Mouse (Mus musculus): ENCODE results near the gene Nrip2. TPM values are rescaled to one million over a fixed set of nuclear protein-coding genes. Genes with fewer than 3 reads are reported as not detected.

The Nrip2 gene
- polyA plus RNA-seq, 1 experiment: 59.6 TPM

DNA sequence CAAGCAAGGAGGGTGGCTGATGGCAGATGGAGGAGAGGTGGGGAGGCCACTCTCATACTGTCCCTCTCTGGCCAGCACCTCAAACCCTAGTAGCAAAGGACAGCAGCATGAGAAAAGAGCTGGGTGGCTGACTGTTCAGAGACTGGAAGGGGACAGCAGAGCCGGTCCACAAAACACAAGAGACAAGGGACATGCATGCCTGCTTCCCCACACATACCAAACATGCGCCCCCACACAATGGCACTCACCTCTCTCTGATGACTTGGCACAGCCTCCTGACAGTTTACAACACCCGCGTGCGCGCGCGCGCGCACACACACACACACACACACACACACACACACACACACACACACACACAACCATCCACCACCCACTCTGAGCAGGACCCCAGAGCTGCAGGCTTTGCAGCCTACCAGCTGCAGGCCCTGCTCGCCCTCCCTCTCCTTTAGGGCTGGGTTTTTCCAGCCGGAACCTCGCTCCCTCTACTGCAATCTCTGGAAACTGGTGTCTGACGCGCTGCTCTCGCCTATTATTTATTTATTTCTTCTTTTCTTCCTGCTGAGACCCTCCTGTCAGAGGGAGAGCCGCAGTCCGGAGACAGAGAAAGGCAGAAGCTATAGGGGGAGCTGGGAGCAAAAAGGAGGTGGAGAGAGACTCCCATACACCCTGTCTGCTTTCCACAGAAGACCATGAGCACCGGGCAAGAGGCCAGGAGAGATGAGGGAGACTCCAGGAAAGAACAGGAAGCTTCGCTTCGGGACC is 507 bp downstream of the Nrip2 start:
- H3K4me1 ChIP-seq (ENCODE audit: control insufficient read depth, insufficient read depth, low read length): peaks cover 6% of the 10 kb centered on the region
- 12% methylated on average over 21 of the region's 21 CpGs for WGBS
- peak overlapping the region; percentile 63 for H3K4me3 ChIP-seq (replicated peaks; ENCODE audit: insufficient read depth, low read depth, low read length)
- H3K27me3 ChIP-seq (ENCODE audit: control insufficient read depth, insufficient read depth, low read length): no peaks in the 10 kb centered on the region
- TF ChIP-seq POLR2A (IDR thresholded peaks at IDR 0.05; ENCODE audit: borderline replicate concordance, insufficient read depth, low read length) (0 out of 2 replicates have a peak, but pooled peaks have one; percentile 16), CTCF (IDR thresholded peaks at IDR 0.05; ENCODE audit: borderline replicate concordance, insufficient read depth, low read depth, low read length) (no peak)
- peak overlapping the region; percentile 63 for H3K27ac ChIP-seq (ENCODE audit: insufficient read depth, low read length)
- peak; percentile 72 to 80 for DNase-seq

DNA sequence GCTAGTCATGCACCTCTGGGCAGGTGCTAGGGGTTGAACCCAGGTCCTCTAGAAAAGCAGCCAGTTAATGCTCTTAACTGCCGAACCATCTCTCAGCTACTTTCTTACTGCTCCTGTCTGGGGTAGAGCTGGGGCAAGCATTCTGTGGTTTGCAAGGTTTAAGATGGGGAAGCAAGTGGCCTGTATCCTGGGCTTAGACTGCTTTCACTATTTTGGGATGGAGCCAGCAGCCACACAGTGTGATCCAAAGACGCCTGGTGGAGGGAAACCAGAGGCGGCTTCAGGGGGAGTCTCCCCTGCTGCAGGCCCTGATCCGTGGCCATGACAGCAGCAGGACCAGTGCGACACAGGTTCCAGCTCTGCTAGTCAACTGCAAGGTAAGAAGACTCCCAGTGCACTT is 5.6 kb downstream of the Nrip2 start:
- WGBS: 28% methylated on average over 5 of the region's 5 CpGs
- DNase-seq: no peak
- Histone ChIP-seq H3K27me3 (ENCODE audit: control insufficient read depth, insufficient read depth, low read length) (no peaks in the 10 kb centered on the region), H3K4me1 (ENCODE audit: control insufficient read depth, insufficient read depth, low read length) (peaks cover 3% of the 10 kb centered on the region), H3K4me3 (replicated peaks; ENCODE audit: insufficient read depth, low read depth, low read length) (no peak overlapping the region), H3K27ac (ENCODE audit: insufficient read depth, low read length) (no peak overlapping the region)
- no peak for TF ChIP-seq CTCF (IDR thresholded peaks at IDR 0.05; ENCODE audit: borderline replicate concordance, insufficient read depth, low read depth, low read length)
- TF ChIP-seq POLR2A (IDR thresholded peaks at IDR 0.05; ENCODE audit: borderline replicate concordance, insufficient read depth, low read length): no peak

DNA sequence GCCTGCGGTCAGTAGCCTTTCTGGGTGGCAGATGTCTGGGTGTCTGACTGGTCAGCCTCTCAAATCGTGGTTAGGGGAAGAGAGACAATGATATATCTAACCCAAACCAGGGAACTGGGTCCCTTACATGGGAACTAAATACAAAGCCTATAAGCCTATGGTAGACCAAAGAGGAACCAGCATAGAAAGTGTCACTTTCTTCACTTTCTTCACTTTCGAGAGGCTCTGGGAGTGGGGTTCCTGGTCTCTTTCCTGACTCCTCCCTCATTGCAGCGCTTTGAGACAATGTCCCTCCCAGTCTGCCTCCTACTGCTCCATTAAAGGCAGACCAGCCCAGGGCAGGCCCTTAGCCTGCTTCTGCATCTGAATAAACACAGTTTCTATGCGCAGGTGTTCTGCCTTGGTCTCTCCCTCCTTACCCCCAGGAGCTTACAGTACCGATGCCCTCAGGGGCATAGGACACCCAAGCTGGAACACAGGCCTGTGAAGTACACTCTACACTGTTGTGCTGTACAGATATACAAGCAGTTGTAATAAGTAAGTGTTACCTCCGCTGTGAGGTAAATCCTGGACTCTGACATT is 9.5 kb downstream of the Nrip2 start:
- Histone ChIP-seq H3K27me3 (ENCODE audit: control insufficient read depth, insufficient read depth, low read length) (no peaks in the 10 kb centered on the region), H3K4me3 (replicated peaks; ENCODE audit: insufficient read depth, low read depth, low read length) (no peak overlapping the region), H3K27ac (ENCODE audit: insufficient read depth, low read length) (no peak overlapping the region), H3K4me1 (ENCODE audit: control insufficient read depth, insufficient read depth, low read length) (peaks cover 3% of the 10 kb centered on the region)
- 87% methylated on average over 7 of the region's 7 CpGs for WGBS
- no peak for DNase-seq
- TF ChIP-seq POLR2A (IDR thresholded peaks at IDR 0.05; ENCODE audit: borderline replicate concordance, insufficient read depth, low read length) (no peak), CTCF (IDR thresholded peaks at IDR 0.05; ENCODE audit: borderline replicate concordance, insufficient read depth, low read depth, low read length) (no peak)

DNA sequence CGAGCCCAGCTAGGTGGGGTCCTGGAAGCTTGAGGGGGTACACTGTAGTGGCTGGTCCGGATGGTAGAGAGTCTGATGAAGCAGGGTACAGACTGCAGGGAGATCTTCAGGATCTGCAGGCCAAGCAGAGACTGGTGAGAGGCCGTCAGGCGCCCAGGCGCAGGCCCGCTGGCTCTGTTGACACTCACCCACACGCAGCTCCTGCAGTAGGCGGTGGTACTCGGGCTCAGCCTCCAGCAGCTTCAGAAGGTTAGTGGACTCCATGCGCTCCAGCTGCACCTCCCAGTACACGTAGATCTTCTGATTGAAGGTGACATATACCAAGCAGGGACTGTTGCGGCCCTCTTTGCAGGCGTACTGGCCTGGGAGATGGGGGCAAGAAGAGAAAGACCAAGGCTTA is 11.2 kb downstream of the Nrip2 start:
- H3K4me3 ChIP-seq (replicated peaks; ENCODE audit: insufficient read depth, low read depth, low read length): no peak overlapping the region
- no peaks in the 10 kb centered on the region for H3K4me1 ChIP-seq (ENCODE audit: control insufficient read depth, insufficient read depth, low read length)
- H3K27me3 ChIP-seq (ENCODE audit: control insufficient read depth, insufficient read depth, low read length): no peaks in the 10 kb centered on the region
- 95% methylated on average over 13 of the region's 13 CpGs for WGBS
- H3K27ac ChIP-seq (ENCODE audit: insufficient read depth, low read length): no peak overlapping the region
- DNase-seq: peak in 1 of 2 experiments; percentile 16
- TF ChIP-seq POLR2A (IDR thresholded peaks at IDR 0.05; ENCODE audit: borderline replicate concordance, insufficient read depth, low read length): no peak
- TF ChIP-seq CTCF (IDR thresholded peaks at IDR 0.05; ENCODE audit: borderline replicate concordance, insufficient read depth, low read depth, low read length): no peak

DNA sequence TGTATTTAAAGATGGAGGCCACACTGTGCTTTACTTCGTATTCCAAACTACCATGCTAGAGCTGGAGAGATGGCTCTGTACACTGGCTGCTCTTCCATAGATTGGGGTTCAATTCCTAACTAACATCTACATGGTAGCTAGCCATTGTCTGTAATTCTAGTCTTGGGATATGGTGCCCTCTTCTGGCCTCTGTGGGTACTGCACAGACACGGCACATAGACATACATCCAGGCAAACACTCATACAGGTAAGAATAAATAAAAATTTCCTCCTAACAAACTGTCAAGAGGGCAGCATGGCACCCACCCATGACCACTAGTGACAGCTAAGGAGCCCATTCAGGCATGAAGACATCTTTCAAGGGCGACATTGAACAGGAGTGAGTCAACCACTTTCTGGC is 12.0 kb downstream of the Nrip2 start:
- H3K27ac ChIP-seq (ENCODE audit: insufficient read depth, low read length): no peak overlapping the region
- no peaks in the 10 kb centered on the region for H3K4me1 ChIP-seq (ENCODE audit: control insufficient read depth, insufficient read depth, low read length)
- WGBS: 11% methylated on average over 3 of the region's 3 CpGs
- H3K4me3 ChIP-seq (replicated peaks; ENCODE audit: insufficient read depth, low read depth, low read length): no peak overlapping the region
- peak; percentile 70 to 83 for DNase-seq
- no peaks in the 10 kb centered on the region for H3K27me3 ChIP-seq (ENCODE audit: control insufficient read depth, insufficient read depth, low read length)
- TF ChIP-seq POLR2A (IDR thresholded peaks at IDR 0.05; ENCODE audit: borderline replicate concordance, insufficient read depth, low read length): no peak
- TF ChIP-seq CTCF (IDR thresholded peaks at IDR 0.05; ENCODE audit: borderline replicate concordance, insufficient read depth, low read depth, low read length): peak; percentile 89

DNA sequence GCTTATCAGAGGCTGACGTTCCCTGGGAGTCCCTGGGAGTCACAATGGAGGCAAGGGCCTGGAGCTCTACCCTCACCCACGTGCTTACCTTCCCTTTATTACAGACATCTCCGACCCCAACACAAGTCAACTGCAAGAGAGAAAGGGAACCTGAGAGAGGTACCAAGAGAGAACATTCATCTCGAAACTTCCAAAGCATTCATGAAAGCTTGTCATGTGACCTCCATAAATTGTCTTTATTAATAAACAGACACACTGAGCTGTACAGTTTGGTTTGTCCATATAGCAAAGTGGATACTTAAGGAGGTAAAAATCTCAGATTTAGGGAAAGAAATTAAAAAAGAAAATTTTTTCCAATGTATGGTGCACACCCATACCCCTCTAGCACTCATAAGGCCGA is 17.1 kb downstream of the Nrip2 start:
- Histone ChIP-seq H3K27me3 (ENCODE audit: control insufficient read depth, insufficient read depth, low read length) (no peaks in the 10 kb centered on the region), H3K27ac (ENCODE audit: insufficient read depth, low read length) (no peak overlapping the region), H3K4me3 (replicated peaks; ENCODE audit: insufficient read depth, low read depth, low read length) (no peak overlapping the region), H3K4me1 (ENCODE audit: control insufficient read depth, insufficient read depth, low read length) (peaks cover 4% of the 10 kb centered on the region)
- WGBS: 85% methylated on average over 5 of the region's 5 CpGs
- no peak for DNase-seq
- TF ChIP-seq CTCF (IDR thresholded peaks at IDR 0.05; ENCODE audit: borderline replicate concordance, insufficient read depth, low read depth, low read length) (no peak), POLR2A (IDR thresholded peaks at IDR 0.05; ENCODE audit: borderline replicate concordance, insufficient read depth, low read length) (no peak)

DNA sequence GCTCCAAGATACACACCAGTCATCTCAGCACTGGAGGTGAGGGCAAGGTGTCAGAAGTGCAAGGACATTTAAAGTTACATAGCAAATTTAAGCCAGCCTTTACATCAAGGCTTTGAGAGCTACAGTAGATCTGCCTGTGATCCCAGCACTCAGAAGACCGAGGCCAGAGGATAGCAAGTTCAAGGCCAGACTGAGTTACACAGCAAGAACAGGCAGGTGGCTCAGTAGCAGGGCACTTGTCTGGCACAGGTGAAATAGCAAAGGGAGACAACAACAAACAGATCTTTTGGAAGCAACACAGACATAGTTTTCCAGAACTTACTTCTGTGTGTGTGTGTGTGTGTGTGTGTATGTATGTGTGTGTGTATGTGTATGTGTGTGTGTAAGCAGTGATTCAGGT is 19.0 kb downstream of the Nrip2 start:
- Histone ChIP-seq H3K4me1 (ENCODE audit: control insufficient read depth, insufficient read depth, low read length) (peaks cover 4% of the 10 kb centered on the region), H3K27ac (ENCODE audit: insufficient read depth, low read length) (no peak overlapping the region), H3K4me3 (replicated peaks; ENCODE audit: insufficient read depth, low read depth, low read length) (no peak overlapping the region), H3K27me3 (ENCODE audit: control insufficient read depth, insufficient read depth, low read length) (no peaks in the 10 kb centered on the region)
- 61% methylated on average over 1 of the region's 1 CpGs for WGBS
- TF ChIP-seq CTCF (IDR thresholded peaks at IDR 0.05; ENCODE audit: borderline replicate concordance, insufficient read depth, low read depth, low read length): no peak
- TF ChIP-seq POLR2A (IDR thresholded peaks at IDR 0.05; ENCODE audit: borderline replicate concordance, insufficient read depth, low read length): no peak
- no peak for DNase-seq

DNA sequence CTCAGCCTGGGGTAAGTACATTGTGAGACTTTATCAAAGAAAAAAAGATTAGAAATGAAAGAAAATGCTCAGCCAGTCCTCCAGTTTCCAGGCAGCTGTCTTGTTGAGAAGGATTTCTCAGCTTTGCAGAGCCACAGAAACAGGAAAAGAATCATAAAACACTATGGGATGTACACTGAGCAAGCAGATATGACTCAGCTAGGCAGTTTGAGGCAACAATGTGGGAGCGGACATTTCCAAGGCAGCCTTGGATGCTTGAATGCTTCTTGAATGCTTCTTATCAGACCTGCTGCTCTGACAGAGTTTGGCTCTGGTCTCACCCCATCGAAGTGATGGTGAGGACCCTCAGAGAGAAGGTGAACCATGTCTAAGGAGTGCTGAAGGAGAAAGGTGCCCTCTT is 21.9 kb downstream of the Nrip2 start:
- WGBS: 89% methylated on average over 2 of the region's 2 CpGs
- H3K27ac ChIP-seq (ENCODE audit: insufficient read depth, low read length): no peak overlapping the region
- DNase-seq: no peak
- H3K4me1 ChIP-seq (ENCODE audit: control insufficient read depth, insufficient read depth, low read length): peaks cover 4% of the 10 kb centered on the region
- H3K27me3 ChIP-seq (ENCODE audit: control insufficient read depth, insufficient read depth, low read length): no peaks in the 10 kb centered on the region
- TF ChIP-seq CTCF (IDR thresholded peaks at IDR 0.05; ENCODE audit: borderline replicate concordance, insufficient read depth, low read depth, low read length) (no peak), POLR2A (IDR thresholded peaks at IDR 0.05; ENCODE audit: borderline replicate concordance, insufficient read depth, low read length) (no peak)
- H3K4me3 ChIP-seq (replicated peaks; ENCODE audit: insufficient read depth, low read depth, low read length): no peak overlapping the region

All from cerebellum, adult 2 months (tissue).